Mouse (Mus musculus) left cerebral cortex, adult 2 months (tissue): Measurements from ENCODE around the gene Esr1. TPM values are rescaled to one million over a fixed set of nuclear protein-coding genes. Genes with fewer than 3 reads are reported as not detected.

Experiments used
- DNase-seq, 2 experiments: peaks; one replicate each; pipeline ENCODE4 v3.0.0; 2021 to 2022; ENCODE audit warnings: low spot score in 2 of 2, mixed read lengths in 1 of 2; ENCODE audit errors: extremely low spot score in 1 of 2
- H3K27ac ChIP-seq: fragments of 200-600 bp; 2 replicates; pipeline ENCODE4 v1.8.1; 2022
- H3K4me3 ChIP-seq: fragments of 200-600 bp; 2 replicates; pipeline ENCODE4 v1.8.1; 2022
- CTCF ChIP-seq: fragments of 200-600 bp; IDR thresholded peaks from 2 replicates; pipeline ENCODE4 v1.8.1; 2022; ENCODE audit warnings: antibody characterized with exemption, mild to moderate bottlenecking, moderate library complexity
- intact Hi-C: fragments of 180-260 bp; cut with DNase I; formaldehyde crosslinking; loops from one replicate; pipeline ENCODE4 v1.15.1; 2025
- total RNA-seq, 2 experiments: library from RNA; stranded (reverse); gene quantifications; 2 replicates each; pipeline ENCODE4 v1.2.3; 2021

Esr1 gene
- total RNA-seq, 2 experiments from 2014 or later: 2.3 to 3.8 TPM

GRCm38 (mm10) chr10:4972026-4972425 is 360.6 kb downstream of the Esr1 start:
- TF ChIP-seq CTCF: no peak
- intact Hi-C loops: no loop called here
- H3K4me3 ChIP-seq: no peak overlapping the region
- H3K27ac ChIP-seq: no peak overlapping the region
- DNase-seq: no peak

GRCm38 (mm10) chr10:4974246-4974645 is 362.9 kb downstream of the Esr1 start:
- TF ChIP-seq CTCF: no peak
- intact Hi-C loops: no loop called here
- Histone ChIP-seq H3K27ac (no peak overlapping the region), H3K4me3 (no peak overlapping the region)
- DNase-seq: no peak

- DNase-seq: no peak
- H3K27ac ChIP-seq: no peak overlapping the region
- no peak for TF ChIP-seq CTCF
- intact Hi-C loops: no loop called here
- H3K4me3 ChIP-seq: no peak overlapping the region
Measured at GRCm38 (mm10) chr10:4976557-4976956, 365.2 kb downstream of the Esr1 start.

GRCm38 (mm10) chr10:4977374-4977773 is 366.0 kb downstream of the Esr1 start:
- no peak for TF ChIP-seq CTCF
- intact Hi-C loops: no loop called here

GRCm38 (mm10) chr10:4983919-4984318 is 372.5 kb downstream of the Esr1 start:
- Histone ChIP-seq H3K27ac (no peak overlapping the region), H3K4me3 (no peak overlapping the region)
- no peak for TF ChIP-seq CTCF
- DNase-seq: no peak
- intact Hi-C loops: no loop called here

More at GRCm38 (mm10) chr10:4977374-4977773, 366.0 kb downstream of the Esr1 start:
- Histone ChIP-seq H3K27ac (no peak overlapping the region), H3K4me3 (no peak overlapping the region)
- DNase-seq: no peak

- no peak for DNase-seq
- Histone ChIP-seq H3K27ac (no peak overlapping the region), H3K4me3 (no peak overlapping the region)
- TF ChIP-seq CTCF: no peak
- intact Hi-C loops: no loop called here
Measured at GRCm38 (mm10) chr10:4993802-4994201, 382.4 kb downstream of the Esr1 start.

DNA sequence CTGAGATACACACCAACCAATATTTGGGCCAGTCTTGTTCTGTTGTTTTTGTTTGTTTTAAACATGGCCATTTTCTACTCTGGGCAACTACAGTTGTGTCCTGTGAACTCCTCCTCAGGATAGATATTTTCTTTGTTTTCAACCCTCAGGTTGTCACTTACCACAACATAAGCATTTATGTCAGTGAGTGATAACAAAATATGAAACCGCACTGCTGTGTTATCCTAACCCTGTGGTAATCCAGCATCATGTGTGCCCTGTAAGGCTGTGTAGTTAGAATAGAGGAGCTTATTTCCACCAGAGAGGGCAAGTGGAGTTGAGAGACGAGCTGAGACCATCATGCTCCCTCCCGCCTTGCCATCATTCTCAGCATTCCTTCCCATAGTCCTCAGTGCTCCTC is 385.2 kb downstream of the Esr1 start:
- no peak for TF ChIP-seq CTCF
- Histone ChIP-seq H3K27ac (no peak overlapping the region), H3K4me3 (no peak overlapping the region)
- intact Hi-C loops: no loop called here
- DNase-seq: no peak

GRCm38 (mm10) chr10:5008795-5009366 is 397.5 kb downstream of the Esr1 start:
- Histone ChIP-seq H3K27ac (no peak overlapping the region), H3K4me3 (no peak overlapping the region)
- intact Hi-C loops: no loop called here
- DNase-seq: no peak
- TF ChIP-seq CTCF: no peak

- intact Hi-C loops: no loop called here
- no peak for TF ChIP-seq CTCF
- Histone ChIP-seq H3K27ac (no peak overlapping the region), H3K4me3 (no peak overlapping the region)
- no peak for DNase-seq
Measured at GRCm38 (mm10) chr10:5012004-5012403, 400.6 kb downstream of the Esr1 start.

DNA sequence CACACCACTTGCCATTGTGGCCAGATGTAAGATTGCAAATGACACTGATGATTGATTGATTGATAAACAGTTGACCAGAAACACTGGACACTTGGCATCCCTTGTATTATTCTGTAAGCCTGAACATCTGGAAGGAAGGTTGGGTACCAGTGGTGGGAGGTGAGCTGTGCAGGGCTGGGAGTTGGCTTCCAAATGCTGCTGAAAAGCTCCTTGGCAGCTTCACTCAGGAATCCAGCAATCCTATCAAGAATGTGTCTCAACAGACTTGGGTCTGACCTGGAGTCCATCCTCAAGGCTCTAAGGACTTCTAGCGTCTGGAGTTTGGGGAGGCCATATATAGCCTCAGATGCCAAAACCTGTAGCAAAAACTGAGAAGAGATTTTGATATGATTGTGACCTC is 403.6 kb downstream of the Esr1 start:
- H3K4me3 ChIP-seq: no peak overlapping the region
- no peak overlapping the region for H3K27ac ChIP-seq
- no peak for TF ChIP-seq CTCF
- intact Hi-C loops: loop anchor here (5.0 kb wide), 1 partner anchor 163 kb away; no protein-coding TSS in a partner anchor
- DNase-seq: no peak

GRCm38 (mm10) chr10:5017148-5017547 is 405.8 kb downstream of the Esr1 start:
- no peak for TF ChIP-seq CTCF
- intact Hi-C loops: loop anchor here (5.0 kb wide), 1 partner anchor 165 kb away; no protein-coding TSS in a partner anchor
- Histone ChIP-seq H3K4me3 (no peak overlapping the region), H3K27ac (no peak overlapping the region)
- DNase-seq: no peak

DNA sequence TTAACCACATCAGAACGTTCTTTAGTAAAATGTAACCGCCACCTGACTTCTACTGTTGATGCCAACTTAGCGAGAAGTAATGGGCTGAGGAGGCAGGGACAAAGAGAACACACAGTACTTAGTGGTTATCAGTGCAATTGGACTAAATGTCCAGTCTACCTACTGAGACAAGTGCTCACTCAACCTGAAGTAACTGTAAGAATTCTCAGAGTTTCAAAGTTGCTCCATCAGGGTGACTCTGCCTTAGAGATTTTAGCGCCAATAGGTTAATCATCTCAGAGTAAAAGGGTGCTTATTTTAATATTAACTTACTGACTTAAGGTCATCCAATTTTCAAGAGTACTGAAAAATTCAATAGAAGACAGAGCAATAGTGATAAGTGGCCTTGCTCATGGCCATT is 414.5 kb downstream of the Esr1 start:
- intact Hi-C loops: no loop called here
- no peak for DNase-seq
- TF ChIP-seq CTCF: no peak
- Histone ChIP-seq H3K27ac (no peak overlapping the region), H3K4me3 (no peak overlapping the region)

GRCm38 (mm10) chr10:5027208-5027607 is 415.8 kb downstream of the Esr1 start:
- no peak overlapping the region for H3K27ac ChIP-seq
- intact Hi-C loops: no loop called here
- no peak for DNase-seq
- no peak overlapping the region for H3K4me3 ChIP-seq
- TF ChIP-seq CTCF: no peak
